Mouse (Mus musculus): Measurements from ENCODE around the gene Fbln1.
"Not testable (repeated sequence)": the region's sequence is repeated elsewhere in the genome, so short reads cannot be mapped to it uniquely, and the experiment has no call there.

Gene Fbln1

GRCm38 (mm10) chr15:85295544-85295943 is 89.8 kb downstream of the Fbln1 start:
- DNase-seq (ENCODE audit: low read depth, low spot score): no peak

- DNase-seq (ENCODE audit: low read depth, low spot score): no peak
Observed at GRCm38 (mm10) chr15:85295977-85296376, 90.2 kb downstream of the Fbln1 start.

- DNase-seq (ENCODE audit: low read depth, low spot score): no peak
Observed at GRCm38 (mm10) chr15:85296538-85296937, 90.8 kb downstream of the Fbln1 start.

- DNase-seq (ENCODE audit: low read depth, low spot score): no peak
Observed at GRCm38 (mm10) chr15:85298167-85298781, 92.5 kb downstream of the Fbln1 start.

- no peak for DNase-seq (ENCODE audit: low read depth, low spot score)
Observed at GRCm38 (mm10) chr15:85298946-85299345, 93.2 kb downstream of the Fbln1 start.

- no peak for DNase-seq (ENCODE audit: low read depth, low spot score)
Observed at GRCm38 (mm10) chr15:85303241-85303640, 97.5 kb downstream of the Fbln1 start.

- no peak for DNase-seq (ENCODE audit: low read depth, low spot score)
Observed at GRCm38 (mm10) chr15:85303976-85304375, 98.2 kb downstream of the Fbln1 start.

GRCm38 (mm10) chr15:85307061-85307660 is 101.4 kb downstream of the Fbln1 start:
- DNase-seq (ENCODE audit: low read depth, low spot score): no peak

- DNase-seq (ENCODE audit: low read depth, low spot score): no peak
Observed at GRCm38 (mm10) chr15:85311058-85311657, 105.4 kb downstream of the Fbln1 start.

- no peak for DNase-seq (ENCODE audit: low read depth, low spot score)
Observed at GRCm38 (mm10) chr15:85315378-85316025, 109.8 kb downstream of the Fbln1 start.

- no peak for DNase-seq (ENCODE audit: low read depth, low spot score)
Observed at GRCm38 (mm10) chr15:85316342-85317140, 110.8 kb downstream of the Fbln1 start.

- DNase-seq (ENCODE audit: low read depth, low spot score): no peak
Observed at GRCm38 (mm10) chr15:85319924-85320668, 114.3 kb downstream of the Fbln1 start.

- DNase-seq (ENCODE audit: low read depth, low spot score): no peak
Observed at GRCm38 (mm10) chr15:85323214-85323613, 117.5 kb downstream of the Fbln1 start.

- DNase-seq (ENCODE audit: low read depth, low spot score): no peak
Observed at GRCm38 (mm10) chr15:85324426-85324825, 118.7 kb downstream of the Fbln1 start.

- DNase-seq (ENCODE audit: low read depth, low spot score): peak; percentile 88
Observed at GRCm38 (mm10) chr15:85327808-85328207, 122.1 kb downstream of the Fbln1 start.

- not testable (repeated sequence) for DNase-seq (ENCODE audit: low read depth, low spot score)
Observed at GRCm38 (mm10) chr15:85328455-85328854, 122.7 kb downstream of the Fbln1 start.

- no peak for DNase-seq (ENCODE audit: low read depth, low spot score)
Observed at GRCm38 (mm10) chr15:85329096-85329495, 123.3 kb downstream of the Fbln1 start.

GRCm38 (mm10) chr15:85330024-85330423 is 124.3 kb downstream of the Fbln1 start:
- no peak for DNase-seq (ENCODE audit: low read depth, low spot score)

- not testable (repeated sequence) for DNase-seq (ENCODE audit: low read depth, low spot score)
Observed at GRCm38 (mm10) chr15:85333511-85333910, 127.8 kb downstream of the Fbln1 start.

GRCm38 (mm10) chr15:85334234-85334633 is 128.5 kb downstream of the Fbln1 start:
- DNase-seq (ENCODE audit: low read depth, low spot score): no peak

GRCm38 (mm10) chr15:85335671-85336300 is 130.0 kb downstream of the Fbln1 start, which contains the start of gene Atxn10:
Atxn10 (plus strand) TSS chr15:85336245.
- no peak for DNase-seq (ENCODE audit: low read depth, low spot score)

Data from telencephalon, adult 2 months (tissue).